Mouse (Mus musculus) neural tube, embryonic 13.5 days (tissue): ENCODE data around the gene Gm20388. TPM values are rescaled to one million over a fixed set of nuclear protein-coding genes. Genes with fewer than 3 reads are reported as not detected.

Experiments
- ATAC-seq: fragments of 200-750 bp; cut with Nextera tagmentation; 2 replicates; pipeline ENCODE4 v1.8.0; 2017; ENCODE audit warnings: low read depth, mild to moderate bottlenecking, moderate TSS enrichment, moderate library complexity
- H3K27ac ChIP-seq: fragments of 300-500 bp; sonication (generic); replicated peaks from 2 replicates; pipeline ENCODE4 v1.5.1; 2015; ENCODE audit warnings: moderate library complexity, mild to moderate bottlenecking, inconsistent platforms
- H3K27me3 ChIP-seq: fragments of 300-500 bp; sonication (generic); 2 replicates; pipeline ENCODE4 v1.6.1; 2015; ENCODE audit warnings: mild to moderate bottlenecking, inconsistent platforms
- H3K36me3 ChIP-seq: fragments of 300-500 bp; sonication (generic); 2 replicates; pipeline ENCODE4 v1.6.1; 2015; ENCODE audit warnings: mild to moderate bottlenecking, inconsistent platforms
- H3K4me1 ChIP-seq: fragments of 300-500 bp; sonication (generic); replicated peaks from 2 replicates; pipeline ENCODE4 v1.6.1; 2015; ENCODE audit warnings: inconsistent platforms
- H3K4me2 ChIP-seq: fragments of 300-500 bp; sonication (generic); 2 replicates; pipeline ENCODE4 v1.6.1; 2015; ENCODE audit warnings: inconsistent platforms, mild to moderate bottlenecking, moderate library complexity
- H3K4me3 ChIP-seq: fragments of 300-500 bp; sonication (generic); 2 replicates; pipeline ENCODE4 v1.5.1; 2015; ENCODE audit warnings: mild to moderate bottlenecking, inconsistent platforms
- H3K9ac ChIP-seq: fragments of 300-500 bp; sonication (generic); 2 replicates; pipeline ENCODE4 v1.6.1; 2015; ENCODE audit warnings: moderate library complexity, mild to moderate bottlenecking, inconsistent platforms
- H3K9me3 ChIP-seq: fragments of 300-500 bp; sonication (generic); 2 replicates; pipeline ENCODE4 v1.6.1; 2016; ENCODE audit warnings: inconsistent platforms
- WGBS: fragments of 180-500 bp; shearing (Covaris S2); methylation state at CpG from one replicate; pipeline ENCODE4 v1.1.7; 2015; 5-methylcytosine and 5-hydroxymethylcytosine counted together
- polyA plus RNA-seq: library from polyadenylated mRNA; unstranded; fragments of >200 nt; fragmentation: Nextera tagmentation; extraction: Ambion mirVana; gene quantifications from 2 replicates; pipeline ENCODE4 v1.2.1, GENCODE M21; 2015

The Gm20388 gene
- polyA plus RNA-seq, 1 experiment from 2014 or later, result 0.27 TPM

- no peaks in the 10 kb centered on the region for H3K36me3 ChIP-seq
- no peak for ATAC-seq
- peak overlapping the region; percentile 87 for H3K27ac ChIP-seq
- no peak overlapping the region for H3K4me2 ChIP-seq
- H3K9ac ChIP-seq, result no peak overlapping the region
- no peaks in the 10 kb centered on the region for H3K27me3 ChIP-seq
- 59% methylated on average over 3 of the region's 3 CpGs for WGBS
- no peaks in the 10 kb centered on the region for H3K9me3 ChIP-seq
- peaks cover 97% of the 10 kb centered on the region for H3K4me1 ChIP-seq
- H3K4me3 ChIP-seq, result no peak overlapping the region
Measured at GRCm38 (mm10) chr8:120373621-120374020, 463.0 kb downstream of the Gm20388 start.

GRCm38 (mm10) chr8:120374070-120374469 lies 463.4 kb downstream of the Gm20388 start:
- no peak overlapping the region for H3K4me3 ChIP-seq
- peaks cover 97% of the 10 kb centered on the region for H3K4me1 ChIP-seq
- no peak for ATAC-seq
- H3K27ac ChIP-seq, result peak overlapping the region; percentile 87
- H3K4me2 ChIP-seq, result no peak overlapping the region
- no peaks in the 10 kb centered on the region for H3K9me3 ChIP-seq
- 22% methylated on average over 1 of the region's 1 CpGs for WGBS
- no peaks in the 10 kb centered on the region for H3K36me3 ChIP-seq
- no peaks in the 10 kb centered on the region for H3K27me3 ChIP-seq
- peak overlapping the region; percentile 36; the same call in 1 of the 2 replicates for H3K9ac ChIP-seq

- H3K9me3 ChIP-seq, result no peaks in the 10 kb centered on the region
- no peak overlapping the region for H3K4me3 ChIP-seq
- H3K4me1 ChIP-seq, result peaks cover 97% of the 10 kb centered on the region
- H3K9ac ChIP-seq, result peak overlapping the region; percentile 36; the same call in 1 of the 2 replicates
- no peak overlapping the region for H3K4me2 ChIP-seq
- peak overlapping the region; percentile 87 for H3K27ac ChIP-seq
- peak; percentile 29 for ATAC-seq
- no peaks in the 10 kb centered on the region for H3K27me3 ChIP-seq
- H3K36me3 ChIP-seq, result no peaks in the 10 kb centered on the region
- WGBS, result 3% methylated on average over 9 of the region's 9 CpGs
Measured at GRCm38 (mm10) chr8:120374514-120374913, 463.9 kb downstream of the Gm20388 start.

- H3K4me1 ChIP-seq, result peaks cover 96% of the 10 kb centered on the region
- H3K4me2 ChIP-seq, result no peak overlapping the region
- ATAC-seq, result no peak; the same call in 1 of the 2 replicates
- 29% methylated on average over 5 of the region's 5 CpGs for WGBS
- no peak overlapping the region for H3K4me3 ChIP-seq
- no peaks in the 10 kb centered on the region for H3K9me3 ChIP-seq
- H3K27me3 ChIP-seq, result no peaks in the 10 kb centered on the region
- H3K36me3 ChIP-seq, result no peaks in the 10 kb centered on the region
- no peak overlapping the region for H3K9ac ChIP-seq
- peak overlapping the region; percentile 87 for H3K27ac ChIP-seq
Measured at GRCm38 (mm10) chr8:120375170-120375569, 464.5 kb downstream of the Gm20388 start.

- H3K27me3 ChIP-seq, result no peaks in the 10 kb centered on the region
- ATAC-seq, result no peak
- H3K36me3 ChIP-seq, result no peaks in the 10 kb centered on the region
- H3K4me2 ChIP-seq, result no peak overlapping the region
- H3K9me3 ChIP-seq, result no peaks in the 10 kb centered on the region
- H3K9ac ChIP-seq, result no peak overlapping the region
- WGBS, result 28% methylated on average over 4 of the region's 4 CpGs
- peak overlapping the region; percentile 87 for H3K27ac ChIP-seq
- H3K4me3 ChIP-seq, result no peak overlapping the region
- H3K4me1 ChIP-seq, result peaks cover 97% of the 10 kb centered on the region
Measured at GRCm38 (mm10) chr8:120376215-120376614, 465.6 kb downstream of the Gm20388 start.

GRCm38 (mm10) chr8:120376847-120377802 lies 466.5 kb downstream of the Gm20388 start:
- peaks cover 97% of the 10 kb centered on the region for H3K4me1 ChIP-seq
- H3K9ac ChIP-seq, result peak overlapping the region; percentile 54
- no peak overlapping the region for H3K4me2 ChIP-seq
- peak overlapping the region; percentile 87 for H3K27ac ChIP-seq
- H3K27me3 ChIP-seq, result no peaks in the 10 kb centered on the region
- ATAC-seq, result no peak
- no peaks in the 10 kb centered on the region for H3K9me3 ChIP-seq
- H3K36me3 ChIP-seq, result no peaks in the 10 kb centered on the region
- H3K4me3 ChIP-seq, result no peak overlapping the region
- 19% methylated on average over 22 of the region's 22 CpGs for WGBS

- H3K27ac ChIP-seq, result peak overlapping the region; percentile 87
- H3K27me3 ChIP-seq, result no peaks in the 10 kb centered on the region
- no peak for ATAC-seq
- H3K9me3 ChIP-seq, result no peaks in the 10 kb centered on the region
- peaks cover 99% of the 10 kb centered on the region for H3K4me1 ChIP-seq
- H3K4me2 ChIP-seq, result no peak overlapping the region
- no peak overlapping the region for H3K4me3 ChIP-seq
- no peaks in the 10 kb centered on the region for H3K36me3 ChIP-seq
- H3K9ac ChIP-seq, result peak overlapping the region; percentile 54
- WGBS, result 62% methylated on average over 7 of the region's 7 CpGs
Measured at GRCm38 (mm10) chr8:120377803-120378189, 467.2 kb downstream of the Gm20388 start.

- H3K4me3 ChIP-seq, result no peak overlapping the region
- no peaks in the 10 kb centered on the region for H3K36me3 ChIP-seq
- H3K4me1 ChIP-seq, result peaks cover 99% of the 10 kb centered on the region
- 32% methylated on average over 16 of the region's 16 CpGs for WGBS
- H3K27me3 ChIP-seq, result no peaks in the 10 kb centered on the region
- H3K9me3 ChIP-seq, result no peaks in the 10 kb centered on the region
- H3K9ac ChIP-seq, result peak overlapping the region; percentile 54
- H3K27ac ChIP-seq, result peak overlapping the region; percentile 87
- ATAC-seq, result no peak
- no peak overlapping the region for H3K4me2 ChIP-seq
Measured at GRCm38 (mm10) chr8:120378306-120378705, 467.7 kb downstream of the Gm20388 start.

GRCm38 (mm10) chr8:120379015-120379414 lies 468.4 kb downstream of the Gm20388 start:
- ATAC-seq, result no peak
- H3K36me3 ChIP-seq, result no peaks in the 10 kb centered on the region
- no peak overlapping the region for H3K4me2 ChIP-seq
- H3K27me3 ChIP-seq, result no peaks in the 10 kb centered on the region
- peaks cover 99% of the 10 kb centered on the region for H3K4me1 ChIP-seq
- no peak overlapping the region for H3K27ac ChIP-seq
- 0 out of 2 replicates have a peak overlapping the region, but pooled peaks have one; percentile 6 for H3K9ac ChIP-seq
- H3K4me3 ChIP-seq, result no peak overlapping the region
- whole genome bisulfite sequencing, result 39% methylated on average over 3 of the region's 3 CpGs
- no peaks in the 10 kb centered on the region for H3K9me3 ChIP-seq

GRCm38 (mm10) chr8:120381865-120382264 lies 471.2 kb downstream of the Gm20388 start:
- H3K9me3 ChIP-seq, result peaks cover 4% of the 10 kb centered on the region; the same call in 1 of the 2 replicates

GRCm38 (mm10) chr8:120382436-120383203 lies 472.0 kb downstream of the Gm20388 start:
- peak overlapping the region; percentile 89 for H3K27ac ChIP-seq
- H3K27me3 ChIP-seq, result no peaks in the 10 kb centered on the region
- H3K4me2 ChIP-seq, result no peak overlapping the region
- ATAC-seq, result peak; percentile 82
- H3K9ac ChIP-seq, result peak overlapping the region; percentile 18
- H3K4me3 ChIP-seq, result no peak overlapping the region
- peaks cover 4% of the 10 kb centered on the region; the same call in 1 of the 2 replicates for H3K9me3 ChIP-seq
- H3K36me3 ChIP-seq, result no peaks in the 10 kb centered on the region
- 35% methylated on average over 18 of the region's 19 CpGs for WGBS
- H3K4me1 ChIP-seq, result peaks cover 81% of the 10 kb centered on the region

More at GRCm38 (mm10) chr8:120381865-120382264, 471.2 kb downstream of the Gm20388 start:
- 13% methylated on average over 4 of the region's 4 CpGs for WGBS
- Histone ChIP-seq H3K27me3 (no peaks in the 10 kb centered on the region), H3K4me1 (peaks cover 81% of the 10 kb centered on the region), H3K36me3 (no peaks in the 10 kb centered on the region), H3K4me2 (no peak overlapping the region), H3K9ac (peak overlapping the region; percentile 51), H3K27ac (peak overlapping the region; percentile 89), H3K4me3 (no peak overlapping the region)
- no peak; the same call in 1 of the 2 replicates for ATAC-seq

GRCm38 (mm10) chr8:120383204-120383560 lies 472.5 kb downstream of the Gm20388 start:
- H3K4me3 ChIP-seq, result no peak overlapping the region
- H3K9me3 ChIP-seq, result peaks cover 4% of the 10 kb centered on the region; the same call in 1 of the 2 replicates
- H3K4me1 ChIP-seq, result peaks cover 81% of the 10 kb centered on the region
- peak overlapping the region; percentile 18; the same call in 1 of the 2 replicates for H3K9ac ChIP-seq
- no peaks in the 10 kb centered on the region for H3K36me3 ChIP-seq
- H3K27me3 ChIP-seq, result no peaks in the 10 kb centered on the region
- ATAC-seq, result no peak
- WGBS, result 72% methylated on average over 6 of the region's 6 CpGs
- peak overlapping the region; percentile 89 for H3K27ac ChIP-seq
- no peak overlapping the region for H3K4me2 ChIP-seq
